Mouse (Mus musculus): Measurements from ENCODE around the gene Fzd5. TPM values are rescaled to one million over a fixed set of nuclear protein-coding genes. Genes with fewer than 3 reads are reported as not detected.

The Fzd5 gene
- polyA plus RNA-seq, 1 experiment from 2014 or later = 2.0 TPM

DNA sequence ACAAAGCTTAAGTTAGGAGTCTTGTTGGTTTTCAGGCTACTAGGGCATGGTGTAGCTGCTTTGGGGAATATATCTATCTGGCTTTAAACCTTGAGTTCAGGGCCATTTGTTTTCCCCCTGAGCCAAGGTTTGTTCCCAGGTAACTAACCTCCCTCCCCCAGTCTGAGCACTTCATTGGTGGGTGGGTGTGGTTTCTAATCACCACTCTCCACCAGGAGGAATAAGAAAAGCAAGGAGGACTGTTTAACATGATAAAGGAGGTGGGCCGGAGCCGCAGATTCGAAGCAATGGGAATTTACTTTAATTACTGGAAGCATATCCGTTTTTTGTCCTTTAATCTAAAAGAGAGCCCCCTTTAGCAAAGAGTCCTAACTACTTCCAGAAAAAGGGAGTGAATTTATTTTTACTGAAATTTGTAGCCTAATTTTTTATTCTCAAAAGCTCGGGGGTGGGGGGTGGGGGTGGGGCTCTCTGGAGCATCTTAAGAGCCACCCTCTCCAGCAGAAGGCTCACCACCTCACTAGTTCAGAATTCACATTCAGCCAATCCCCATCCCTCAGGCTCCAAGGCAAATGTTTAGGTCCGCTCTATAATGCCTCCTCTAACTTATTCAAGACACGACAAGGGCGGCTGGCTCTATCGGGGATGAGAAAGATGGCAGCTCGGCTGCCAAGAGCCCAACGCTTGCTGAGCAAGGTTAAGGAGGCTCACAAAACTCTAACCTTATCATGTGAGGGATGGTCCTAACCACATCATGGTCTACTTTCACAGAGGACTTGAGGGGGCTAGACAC, 3.9 kb downstream of the Fzd5 start:
- H3K36me3 ChIP-seq = no peaks in the 10 kb centered on the region
- peaks cover 51% of the 10 kb centered on the region for H3K4me1 ChIP-seq (replicated peaks)
- peak overlapping the region; percentile 43 for H3K4me2 ChIP-seq
- H3K9me3 ChIP-seq (replicated peaks) = no peaks in the 10 kb centered on the region
- WGBS = 43% methylated on average over 11 of the region's 11 CpGs
- no peak overlapping the region for H3K9ac ChIP-seq
- H3K4me3 ChIP-seq = peak overlapping the region; percentile 12; the same call in 1 of the 2 replicates
- peaks cover 14% of the 10 kb centered on the region for H3K27me3 ChIP-seq (replicated peaks)
- no peak overlapping the region for H3K27ac ChIP-seq (ENCODE audit: poor library complexity, severe bottlenecking)
- no peak for ATAC-seq (ENCODE audit: insufficient number of reproducible peaks, low FRiP score)

DNA sequence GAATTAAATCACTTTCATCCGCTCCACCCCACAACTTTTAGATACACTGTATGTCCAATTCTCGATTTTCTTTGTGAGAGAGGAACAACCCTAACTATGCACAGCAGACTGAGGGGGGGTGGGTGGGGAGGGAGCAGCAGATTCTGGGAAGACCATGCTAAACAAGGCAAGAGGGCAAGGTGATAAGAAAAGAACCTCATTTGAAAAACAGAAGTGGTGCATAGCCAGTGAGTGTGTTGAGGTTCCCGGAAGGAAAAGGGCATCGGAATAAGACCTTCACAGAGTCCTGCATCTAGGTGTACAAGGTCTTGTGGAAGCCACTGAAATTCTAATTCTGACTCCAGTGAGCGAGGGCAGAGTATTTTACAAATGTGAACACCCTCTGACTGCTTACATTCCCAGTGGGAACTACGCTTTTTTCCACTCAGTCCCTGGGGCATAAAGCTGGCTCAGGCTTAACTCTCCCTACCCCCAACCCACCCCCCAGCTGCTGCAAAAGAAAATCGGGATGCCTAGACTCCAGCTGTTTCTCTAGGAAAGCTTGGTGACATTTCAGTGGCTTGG, 4.8 kb downstream of the Fzd5 start:
- no peak overlapping the region for H3K4me3 ChIP-seq
- H3K36me3 ChIP-seq = no peaks in the 10 kb centered on the region
- H3K27me3 ChIP-seq (replicated peaks) = peaks cover 14% of the 10 kb centered on the region
- H3K9me3 ChIP-seq (replicated peaks) = no peaks in the 10 kb centered on the region
- peaks cover 45% of the 10 kb centered on the region for H3K4me1 ChIP-seq (replicated peaks)
- ATAC-seq (ENCODE audit: insufficient number of reproducible peaks, low FRiP score) = no peak
- WGBS = 54% methylated on average over 7 of the region's 7 CpGs
- no peak overlapping the region for H3K9ac ChIP-seq
- H3K27ac ChIP-seq (ENCODE audit: poor library complexity, severe bottlenecking) = no peak overlapping the region
- peak overlapping the region; percentile 43 for H3K4me2 ChIP-seq

DNA sequence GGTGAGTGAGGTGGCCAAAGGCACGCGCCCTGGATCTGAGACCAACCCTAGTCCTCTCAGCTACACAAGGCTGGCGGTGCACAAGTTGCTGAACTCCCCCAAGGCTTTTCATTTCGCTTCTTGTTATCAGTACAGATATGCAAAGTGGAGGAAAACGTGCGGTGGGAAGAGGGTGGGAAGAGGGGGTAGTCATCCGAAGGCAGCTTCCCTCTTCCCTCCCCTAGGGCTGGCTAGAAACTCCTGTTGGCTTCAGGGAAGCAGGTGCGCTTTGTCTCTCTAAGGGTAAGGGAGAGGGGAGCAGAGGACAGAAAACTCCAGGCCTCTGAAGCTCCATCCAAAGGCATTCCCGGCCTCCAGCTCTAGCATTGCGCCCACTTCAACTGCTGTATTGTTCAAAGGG, 5.4 kb downstream of the Fzd5 start:
- H3K4me1 ChIP-seq (replicated peaks) = peaks cover 45% of the 10 kb centered on the region
- no peak overlapping the region for H3K4me3 ChIP-seq
- no peak overlapping the region for H3K9ac ChIP-seq
- no peak for ATAC-seq (ENCODE audit: insufficient number of reproducible peaks, low FRiP score)
- no peaks in the 10 kb centered on the region for H3K9me3 ChIP-seq (replicated peaks)
- WGBS = 27% methylated on average over 10 of the region's 10 CpGs
- no peak overlapping the region for H3K27ac ChIP-seq (ENCODE audit: poor library complexity, severe bottlenecking)
- peak overlapping the region; percentile 35 for H3K4me2 ChIP-seq
- H3K36me3 ChIP-seq = no peaks in the 10 kb centered on the region
- peaks cover 14% of the 10 kb centered on the region for H3K27me3 ChIP-seq (replicated peaks)

DNA sequence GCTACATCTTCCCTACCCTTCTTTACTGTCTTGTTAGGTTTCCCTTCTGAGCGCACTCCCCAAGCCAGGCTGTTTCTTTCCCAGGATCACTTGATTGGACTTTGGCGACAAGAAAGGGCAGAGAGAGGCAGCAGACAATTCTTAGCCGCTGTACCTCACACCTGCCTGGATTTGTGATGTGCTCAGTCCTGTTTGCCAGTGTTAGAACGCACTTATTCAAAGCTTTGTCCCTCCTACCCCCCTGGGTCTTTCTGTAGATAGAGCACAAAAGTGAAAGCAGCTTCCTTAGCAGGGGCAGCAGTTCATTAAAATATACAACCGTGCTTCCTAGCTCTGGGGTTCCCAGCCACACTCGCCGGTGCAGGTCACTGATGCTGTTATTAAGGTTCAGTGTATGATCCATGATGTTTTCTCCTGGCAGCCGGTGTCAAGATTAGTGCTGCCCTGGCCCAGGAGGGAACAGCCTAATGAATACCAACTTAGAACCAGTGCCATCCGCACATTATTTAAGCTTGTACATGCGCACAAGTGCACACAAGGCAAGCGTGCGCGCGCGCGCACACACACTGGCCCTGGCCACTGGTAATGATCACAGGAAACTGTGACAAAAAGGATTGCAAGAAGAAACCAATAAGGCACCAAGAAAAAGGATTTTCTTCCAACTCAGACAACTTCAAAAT, 6.1 kb downstream of the Fzd5 start:
- Histone ChIP-seq H3K27ac (ENCODE audit: poor library complexity, severe bottlenecking) (no peak overlapping the region), H3K36me3 (no peaks in the 10 kb centered on the region), H3K4me2 (peak overlapping the region; percentile 13; the same call in 1 of the 2 replicates), H3K9ac (no peak overlapping the region), H3K4me1 (replicated peaks) (peaks cover 45% of the 10 kb centered on the region), H3K9me3 (replicated peaks) (no peaks in the 10 kb centered on the region), H3K4me3 (no peak overlapping the region), H3K27me3 (replicated peaks) (peaks cover 14% of the 10 kb centered on the region)
- ATAC-seq (ENCODE audit: insufficient number of reproducible peaks, low FRiP score) = no peak
- WGBS = 67% methylated on average over 16 of the region's 16 CpGs

DNA sequence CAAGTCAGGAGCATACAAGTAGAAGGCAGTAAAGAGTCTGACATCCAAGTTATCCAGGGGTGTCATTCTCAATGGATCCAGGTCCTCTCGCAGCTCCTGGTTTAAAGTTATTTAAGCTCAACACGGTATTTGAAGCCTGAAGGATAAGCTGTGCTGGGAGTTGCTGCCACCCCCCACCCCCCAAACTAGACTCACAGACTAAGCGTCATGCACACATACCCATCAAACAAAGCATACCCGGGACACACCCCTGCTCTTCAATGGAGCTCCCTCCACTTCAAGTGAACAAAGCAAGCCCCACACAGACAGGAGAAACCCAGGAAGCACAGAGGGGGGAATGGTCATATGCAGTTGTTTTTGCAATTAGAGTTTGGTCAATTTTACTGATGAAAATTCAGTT, 7.5 kb downstream of the Fzd5 start:
- H3K27me3 ChIP-seq (replicated peaks) = peaks cover 5% of the 10 kb centered on the region
- no peak overlapping the region for H3K4me3 ChIP-seq
- ATAC-seq (ENCODE audit: insufficient number of reproducible peaks, low FRiP score) = no peak
- no peak overlapping the region for H3K27ac ChIP-seq (ENCODE audit: poor library complexity, severe bottlenecking)
- peaks cover 3% of the 10 kb centered on the region for H3K36me3 ChIP-seq
- WGBS = 73% methylated on average over 4 of the region's 4 CpGs
- no peak overlapping the region for H3K4me2 ChIP-seq
- no peak overlapping the region for H3K9ac ChIP-seq
- peaks cover 32% of the 10 kb centered on the region for H3K4me1 ChIP-seq (replicated peaks)
- H3K9me3 ChIP-seq (replicated peaks) = no peaks in the 10 kb centered on the region

DNA sequence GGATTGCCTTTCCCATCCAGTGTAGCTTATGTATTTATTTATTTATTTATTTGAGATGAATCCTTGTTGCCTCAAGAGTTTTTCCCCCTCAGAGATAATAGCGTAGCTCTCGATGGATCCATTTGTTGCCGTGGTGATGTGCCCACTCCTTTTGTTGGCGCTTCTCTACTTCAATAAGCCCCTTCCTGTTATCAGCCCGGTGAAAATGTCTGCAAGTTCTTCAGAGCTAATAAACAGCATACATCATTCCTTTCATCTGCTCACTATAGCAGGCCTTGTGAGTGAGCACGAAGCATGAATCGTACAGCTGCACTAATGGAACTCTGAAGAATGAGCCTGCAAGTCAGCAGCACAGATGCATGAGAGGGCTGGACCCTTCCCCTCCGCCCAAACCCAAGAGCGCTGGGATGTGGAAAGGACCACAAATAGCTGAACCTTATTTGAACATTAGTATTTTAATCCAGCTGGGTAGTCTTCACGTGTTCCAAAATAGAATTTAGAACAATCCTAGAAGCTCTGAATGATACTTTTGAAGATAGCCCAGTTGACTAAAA, 16.4 kb downstream of the Fzd5 start:
- H3K27me3 ChIP-seq (replicated peaks) = no peaks in the 10 kb centered on the region
- no peak for ATAC-seq (ENCODE audit: insufficient number of reproducible peaks, low FRiP score)
- 76% methylated on average over 10 of the region's 10 CpGs for WGBS
- H3K27ac ChIP-seq (ENCODE audit: poor library complexity, severe bottlenecking) = no peak overlapping the region
- H3K9ac ChIP-seq = no peak overlapping the region
- no peak overlapping the region for H3K4me3 ChIP-seq
- no peaks in the 10 kb centered on the region for H3K9me3 ChIP-seq (replicated peaks)
- H3K36me3 ChIP-seq = peaks cover 31% of the 10 kb centered on the region
- peaks cover 8% of the 10 kb centered on the region for H3K4me1 ChIP-seq (replicated peaks)
- no peak overlapping the region for H3K4me2 ChIP-seq

DNA sequence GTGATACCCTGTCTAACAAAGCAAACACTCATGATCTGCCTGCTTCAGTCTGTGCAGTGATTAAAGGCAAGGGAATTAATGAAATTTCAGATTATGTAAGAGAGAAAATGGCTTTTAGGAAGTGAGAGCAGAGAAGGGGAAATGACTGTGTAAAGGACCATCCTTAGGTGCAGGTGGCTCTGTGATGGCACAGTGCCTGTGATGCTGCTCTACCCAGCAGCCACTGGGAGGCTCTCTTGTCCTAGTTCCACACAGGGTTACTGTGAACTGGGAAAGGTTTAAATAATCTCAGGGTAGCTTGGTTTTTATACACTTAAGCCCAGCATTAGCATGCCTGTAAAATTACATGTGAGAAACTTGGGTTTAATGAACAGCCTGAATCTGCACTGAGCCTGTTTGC, 20.0 kb downstream of the Fzd5 start:
- no peaks in the 10 kb centered on the region for H3K9me3 ChIP-seq (replicated peaks)
- no peak overlapping the region for H3K4me3 ChIP-seq
- H3K4me2 ChIP-seq = no peak overlapping the region
- no peak overlapping the region for H3K9ac ChIP-seq
- peaks cover 32% of the 10 kb centered on the region for H3K36me3 ChIP-seq
- ATAC-seq (ENCODE audit: insufficient number of reproducible peaks, low FRiP score) = peak; percentile 66; the same call in 1 of the 2 replicates
- peaks cover 20% of the 10 kb centered on the region for H3K4me1 ChIP-seq (replicated peaks)
- no peak overlapping the region for H3K27ac ChIP-seq (ENCODE audit: poor library complexity, severe bottlenecking)
- H3K27me3 ChIP-seq (replicated peaks) = no peaks in the 10 kb centered on the region

DNA sequence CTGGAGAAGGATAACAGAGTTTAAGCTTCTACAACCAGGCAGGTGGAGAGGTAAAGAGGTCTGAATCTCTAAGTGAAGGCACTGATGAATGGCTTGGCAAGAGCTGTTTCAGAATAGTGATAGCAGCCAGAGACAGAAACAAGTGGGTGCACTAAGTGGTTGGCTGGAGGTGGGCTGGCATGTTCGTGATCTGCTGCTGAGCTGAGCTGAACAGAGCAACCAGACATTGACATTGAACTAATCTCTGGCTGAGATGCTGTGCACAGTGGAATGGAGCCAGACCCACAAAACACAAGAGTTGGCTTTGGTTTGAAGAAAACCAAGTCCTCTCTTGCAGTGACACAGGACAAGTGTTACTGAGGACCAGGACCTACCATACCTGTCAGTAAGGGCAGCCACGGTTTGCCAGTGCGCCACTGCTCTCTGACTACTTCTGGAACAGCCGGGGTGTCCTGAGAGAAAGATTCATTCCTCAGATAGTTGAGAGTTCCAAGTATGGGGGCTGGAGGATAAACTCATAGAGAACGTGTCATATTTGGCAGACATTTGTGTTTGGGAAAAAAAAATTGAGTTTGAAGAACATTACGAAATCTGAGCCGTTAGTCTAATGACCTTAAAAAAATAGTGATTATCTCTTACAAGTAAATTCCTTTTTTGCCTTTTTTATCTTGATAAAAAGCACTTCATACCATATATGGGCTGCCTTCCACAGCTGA, 20.8 kb downstream of the Fzd5 start:
- Histone ChIP-seq H3K9ac (no peak overlapping the region), H3K36me3 (peaks cover 26% of the 10 kb centered on the region), H3K4me3 (no peak overlapping the region), H3K4me1 (replicated peaks) (peaks cover 20% of the 10 kb centered on the region), H3K4me2 (no peak overlapping the region), H3K27me3 (replicated peaks) (no peaks in the 10 kb centered on the region), H3K27ac (ENCODE audit: poor library complexity, severe bottlenecking) (no peak overlapping the region), H3K9me3 (replicated peaks) (no peaks in the 10 kb centered on the region)
- 66% methylated on average over 7 of the region's 7 CpGs for WGBS
- 0 out of 2 replicates have a peak, but pooled peaks have one; percentile 57 for ATAC-seq (ENCODE audit: insufficient number of reproducible peaks, low FRiP score)

DNA sequence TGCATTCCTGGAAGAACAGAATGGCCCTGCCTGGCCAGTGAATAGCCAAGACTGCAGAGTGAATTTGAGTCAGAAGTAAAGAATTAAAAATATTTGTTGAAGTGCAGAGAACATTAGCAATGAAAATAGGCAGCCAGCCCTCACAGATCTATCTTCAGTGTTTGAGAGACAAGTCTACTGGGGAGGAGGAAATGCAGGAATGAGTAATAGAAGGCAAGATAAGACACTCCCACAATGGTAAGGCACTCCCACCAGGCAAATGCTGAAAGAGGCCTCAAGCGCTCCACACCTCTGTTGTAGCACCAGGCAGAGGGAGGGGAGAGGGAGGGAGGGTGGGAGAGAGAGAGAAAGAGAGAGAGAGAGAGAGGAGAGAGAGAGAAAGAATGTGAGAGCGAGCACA, 22.1 kb downstream of the Fzd5 start:
- 31% methylated on average over 2 of the region's 2 CpGs for WGBS
- H3K9me3 ChIP-seq (replicated peaks) = no peaks in the 10 kb centered on the region
- no peak overlapping the region for H3K9ac ChIP-seq
- H3K27ac ChIP-seq (ENCODE audit: poor library complexity, severe bottlenecking) = peak overlapping the region; percentile 53; the same call in 1 of the 2 replicates
- peak; percentile 73 for ATAC-seq (ENCODE audit: insufficient number of reproducible peaks, low FRiP score)
- H3K4me2 ChIP-seq = no peak overlapping the region
- peaks cover 16% of the 10 kb centered on the region for H3K36me3 ChIP-seq
- no peaks in the 10 kb centered on the region for H3K27me3 ChIP-seq (replicated peaks)
- H3K4me3 ChIP-seq = no peak overlapping the region
- H3K4me1 ChIP-seq (replicated peaks) = peaks cover 20% of the 10 kb centered on the region

DNA sequence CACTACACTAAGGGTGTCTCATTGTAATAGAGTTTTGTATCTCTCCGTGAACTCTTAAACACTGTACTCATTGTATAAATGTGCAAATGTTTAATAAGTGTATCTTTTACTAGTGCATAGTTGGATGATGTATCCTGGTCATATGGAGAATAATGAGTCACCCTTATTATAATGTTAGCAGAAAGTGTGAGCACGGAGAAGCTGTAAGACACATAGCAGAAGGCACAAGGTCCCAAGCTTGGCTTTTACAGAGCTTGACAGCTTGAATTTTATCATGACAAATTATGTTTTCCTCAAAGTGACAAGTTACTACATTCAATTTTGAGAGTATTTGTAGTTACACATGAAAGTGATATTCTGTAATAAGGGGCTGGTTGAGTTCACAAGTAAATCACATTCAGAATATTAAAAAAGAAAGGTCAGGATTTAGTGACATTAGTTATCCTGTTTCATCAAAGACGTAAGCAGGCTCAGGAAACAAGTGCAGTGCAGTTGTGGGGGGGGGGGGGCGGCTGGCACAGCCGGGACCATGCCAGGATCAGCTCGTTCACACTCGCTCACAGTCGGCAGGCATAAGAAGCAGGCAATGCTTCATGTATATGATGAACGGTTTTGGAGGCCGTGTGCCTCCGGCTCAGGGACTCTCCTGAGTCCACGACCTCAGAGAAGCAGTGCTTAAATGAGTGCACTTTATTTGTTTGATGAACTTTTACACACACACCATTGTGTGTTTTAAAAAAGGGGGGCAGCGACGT, 25.4 kb downstream of the Fzd5 start:
- Histone ChIP-seq H3K27ac (ENCODE audit: poor library complexity, severe bottlenecking) (no peak overlapping the region), H3K9me3 (replicated peaks) (no peaks in the 10 kb centered on the region), H3K4me3 (no peak overlapping the region), H3K36me3 (peaks cover 21% of the 10 kb centered on the region), H3K27me3 (replicated peaks) (no peaks in the 10 kb centered on the region), H3K9ac (no peak overlapping the region), H3K4me2 (no peak overlapping the region), H3K4me1 (replicated peaks) (peaks cover 20% of the 10 kb centered on the region)
- WGBS = 86% methylated on average over 14 of the region's 14 CpGs
- no peak for ATAC-seq (ENCODE audit: insufficient number of reproducible peaks, low FRiP score)
